Mouse (Mus musculus) CD4-positive naive resting alpha-beta T cell, adult 57 days (primary cell): ENCODE data around the gene Cant1. TPM values are rescaled to one million over a fixed set of nuclear protein-coding genes. Genes with fewer than 3 reads are reported as not detected.

Experiments
- total RNA-seq: library from RNA; stranded (reverse); gene quantifications from one replicate; pipeline ENCODE4 v1.2.4, GENCODE M21; 2023

The Cant1 gene
- 46.3 TPM for total RNA-seq

DNA sequence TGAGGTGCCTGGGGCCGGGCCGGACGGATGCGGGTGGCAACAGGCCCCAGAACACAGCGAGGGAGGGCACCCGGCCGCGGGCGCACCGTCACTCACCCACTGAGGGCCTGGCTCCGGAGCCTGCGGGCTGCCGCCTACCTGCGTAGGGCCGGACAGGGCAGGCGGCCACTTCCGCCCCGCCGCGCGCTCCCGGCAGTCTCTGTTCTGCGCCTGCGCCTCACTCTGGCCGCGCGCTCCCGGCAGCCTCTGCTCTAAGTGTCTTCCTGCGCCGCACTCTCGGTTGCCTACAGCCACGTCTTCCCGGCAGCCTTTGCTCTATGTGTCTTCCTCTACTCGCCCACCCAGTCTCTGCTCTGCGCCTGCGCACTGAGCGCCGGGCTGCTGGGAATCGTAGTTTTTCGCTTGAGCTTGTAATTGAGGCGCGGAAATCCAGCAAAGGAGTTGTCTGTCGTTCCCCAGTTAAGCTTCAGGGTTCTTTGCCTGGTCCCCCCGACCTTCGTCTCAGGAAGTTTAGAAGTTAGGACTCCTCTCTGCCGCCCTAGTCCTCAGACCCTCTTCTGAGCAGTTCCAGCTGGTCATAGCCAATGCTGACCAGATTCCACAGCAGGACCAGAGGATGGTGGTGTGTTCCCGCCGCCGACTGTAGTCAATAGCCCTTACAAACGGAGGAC is at the start of gene Cant1:
TSS of gene Cant1 (minus strand) at position 253 of the 671 bp plus-strand sequence.

GRCm38 (mm10) chr11:118427986-118428385 is 9.1 kb upstream of the Cant1 start, which contains the start of gene C1qtnf1:
TSS of gene C1qtnf1 (plus strand) at chr11:118428203.

GRCm38 (mm10) chr11:118401760-118402280 is 17.1 kb downstream of the Cant1 start, which contains the start of gene Lgals3bp:
TSS of gene Lgals3bp (minus strand) at chr11:118402092.

Other genes starting within 250 kb of the Cant1 start
- 210 TPM for gene Cyth1, start 170.5 kb downstream of the Cant1 start, total RNA-seq
- 73.2 TPM for gene Usp36, start 128.8 kb downstream of the Cant1 start, total RNA-seq
- gene Cep295nl, start 76.6 kb downstream of the Cant1 start, total RNA-seq, result 6.9 TPM
- 54.6 TPM for gene Timp2, start 63.3 kb downstream of the Cant1 start, total RNA-seq
- 65.7 TPM for gene Lgals3bp, start 17.0 kb downstream of the Cant1 start, total RNA-seq
- gene C1qtnf1, start 9.1 kb upstream of the Cant1 start, total RNA-seq, result 0.38 TPM
- 12.0 TPM for gene Engase, start 57.7 kb upstream of the Cant1 start, total RNA-seq